ENCODE assay signal across 24 mouse cellular contexts in genomic region chr12:110797202-110797601, GRCm38 (mm10). TPM values are rescaled to one million over a fixed set of nuclear protein-coding genes. Genes with fewer than 3 reads are reported as not detected.
DNase-seq lines count a peak whose midpoint lies in the region; ATAC-seq and TF ChIP-seq lines count a peak whose summit lies in the region.
"Had no signal": no experiment of that assay in that cellular context is flagged by ENCODE, and none has a peak within 500 bp of the region (broad histone marks: within the 10 kb centered on the region; RNA-seq: fewer than 3 reads in every experiment).

No protein-coding gene starts in this region.

- H3ac ChIP-seq in myocyte (ENCODE audit: control insufficient read depth, insufficient read length), result no peak overlapping the region

- TF ChIP-seq POLR2A in myocyte (IDR thresholded peaks at IDR 0.05; ENCODE audit: insufficient read length, low read depth), result no peak

- no peaks in the 10 kb centered on the region for H3K9me3 ChIP-seq in heart, embryonic 12.5 days (replicated peaks)
- no peaks in the 10 kb centered on the region for H3K9me3 ChIP-seq in heart, embryonic 10.5 days
- H3K9me3 ChIP-seq in kidney, embryonic 15.5 days (replicated peaks), result no peaks in the 10 kb centered on the region
- H3K9me3 ChIP-seq: embryonic facial prominence, embryonic 13.5 days; forebrain, embryonic 10.5 days; forebrain, embryonic 15.5 days; limb, embryonic 10.5 days; limb, embryonic 15.5 days; liver, embryonic 13.5 days had no signal

- no peak overlapping the region for H3K4me3 ChIP-seq in heart, embryonic 12.5 days
- no peak overlapping the region for H3K4me3 ChIP-seq in heart, embryonic 10.5 days
- H3K4me3 ChIP-seq in kidney, embryonic 15.5 days (replicated peaks), result no peak overlapping the region
- no peak overlapping the region for H3K4me3 ChIP-seq in myocyte
- H3K4me3 ChIP-seq: embryonic facial prominence, embryonic 13.5 days; forebrain, embryonic 10.5 days; forebrain, embryonic 15.5 days; limb, embryonic 10.5 days; limb, embryonic 15.5 days; liver, embryonic 13.5 days had no signal

- whole genome bisulfite sequencing in heart, embryonic 12.5 days, result 90% methylated on average over 6 of the region's 6 CpGs
- WGBS in heart, embryonic 10.5 days, result 83% methylated on average over 6 of the region's 6 CpGs
- WGBS in kidney, embryonic 15.5 days, result 78% methylated on average over 6 of the region's 6 CpGs

- H3K4me1 ChIP-seq in heart, embryonic 12.5 days (replicated peaks), result peaks cover 50% of the 10 kb centered on the region
- H3K4me1 ChIP-seq in heart, embryonic 10.5 days, result peaks cover 32% of the 10 kb centered on the region
- H3K4me1 ChIP-seq in kidney, embryonic 15.5 days, result peaks cover 19% of the 10 kb centered on the region
- H3K4me1 ChIP-seq: forebrain, embryonic 15.5 days had no signal

- H3K79me2 ChIP-seq in myocyte (ENCODE audit: control insufficient read depth, insufficient read depth), result peaks cover 5% of the 10 kb centered on the region

- H3K36me3 ChIP-seq in heart, embryonic 12.5 days, result peaks cover 21% of the 10 kb centered on the region
- peaks cover 14% of the 10 kb centered on the region for H3K36me3 ChIP-seq in heart, embryonic 10.5 days
- peaks cover 13% of the 10 kb centered on the region for H3K36me3 ChIP-seq in kidney, embryonic 15.5 days
- no peaks in the 10 kb centered on the region for H3K36me3 ChIP-seq in myocyte (ENCODE audit: control insufficient read depth, insufficient read depth)
- H3K36me3 ChIP-seq: forebrain, embryonic 15.5 days had no signal

- H3K4me2 ChIP-seq in heart, embryonic 12.5 days, result no peak overlapping the region
- no peak overlapping the region for H3K4me2 ChIP-seq in kidney, embryonic 15.5 days
- H3K4me2 ChIP-seq in myocyte (ENCODE audit: low read depth), result peak overlapping the region; percentile 68
- H3K4me2 ChIP-seq: embryonic facial prominence, embryonic 13.5 days; forebrain, embryonic 15.5 days; heart, embryonic 11.5 days; limb, embryonic 15.5 days; liver, embryonic 13.5 days had no signal

- no peaks in the 10 kb centered on the region for H3K27me3 ChIP-seq in heart, embryonic 12.5 days (replicated peaks)
- H3K27me3 ChIP-seq in heart, embryonic 10.5 days (ENCODE audit: insufficient read depth, poor library complexity, severe bottlenecking), result no peaks in the 10 kb centered on the region
- no peaks in the 10 kb centered on the region for H3K27me3 ChIP-seq in kidney, embryonic 15.5 days
- H3K27me3 ChIP-seq in myocyte (ENCODE audit: control insufficient read depth, insufficient read depth, insufficient read length), result no peaks in the 10 kb centered on the region
- H3K27me3 ChIP-seq: embryonic facial prominence, embryonic 13.5 days; forebrain, embryonic 15.5 days; limb, embryonic 15.5 days; liver, embryonic 13.5 days had no signal

- no peak overlapping the region for H3K27ac ChIP-seq in heart, embryonic 12.5 days (ENCODE audit: poor library complexity, severe bottlenecking)
- H3K27ac ChIP-seq in heart, embryonic 10.5 days, result no peak overlapping the region
- peak overlapping the region; percentile 28; the same call in 1 of the 2 replicates for H3K27ac ChIP-seq in kidney, embryonic 15.5 days
- H3K27ac ChIP-seq: embryonic facial prominence, embryonic 13.5 days; forebrain, embryonic 10.5 days; forebrain, embryonic 15.5 days; limb, embryonic 10.5 days; limb, embryonic 15.5 days; liver, embryonic 13.5 days; stomach, postnatal 0 days had no signal

- DNase-seq in heart, embryonic 10.5 days (ENCODE audit: low spot score), result no peak
- DNase-seq in kidney, postnatal 25 days, result no peak
- peak; percentile 14 for DNase-seq in 3T3-L1 (ENCODE audit: low read depth, low spot score)
- DNase-seq: cerebellum, adult 8-10 months; cerebellum, postnatal 36 days; layer of hippocampus, postnatal 36 days; liver, embryonic 13.5 days; midbrain, embryonic 14.5 days; right cerebral cortex, adult 18-20 months; spleen, adult 18-20 months; thymus, adult 18-20 months; thymus, postnatal 25 days had no signal

- H3K9ac ChIP-seq in heart, embryonic 12.5 days, result peak overlapping the region; percentile 28; the same call in 1 of the 2 replicates
- H3K9ac ChIP-seq in kidney, embryonic 15.5 days, result no peak overlapping the region
- H3K9ac ChIP-seq: embryonic facial prominence, embryonic 13.5 days; forebrain, embryonic 15.5 days; limb, embryonic 15.5 days; liver, embryonic 13.5 days had no signal

- no peak for ATAC-seq in heart, embryonic 12.5 days (ENCODE audit: insufficient number of reproducible peaks, low FRiP score)
- no peak for ATAC-seq in kidney, embryonic 15.5 days (replicated peaks; ENCODE audit: low FRiP score)
- no peak for ATAC-seq in cerebellum, adult (ENCODE audit: insufficient number of reproducible peaks, low FRiP score, low TSS enrichment)
- ATAC-seq: forebrain, embryonic 15.5 days; hindbrain, embryonic 16.5 days had no signal

TF ChIP-seq in myocyte, 11 proteins besides CTCF, POLR2A, EP300 and RAD21:
- peak in 2 of 3 experiments; percentile 61 to 80 for TF ChIP-seq MYOD1 (IDR thresholded peaks at IDR 0.05; ENCODE audit: control insufficient read depth in 1 of 3, insufficient read length in 2 of 3, low read depth in 2 of 3)
- peak in 2 of 3 experiments; percentile 72 to 76 for TF ChIP-seq MYOG (IDR thresholded peaks at IDR 0.05; ENCODE audit: control insufficient read depth in 1 of 3, insufficient read depth in 1 of 3, insufficient read length in 2 of 3, low read depth in 2 of 3)
- TF ChIP-seq POLR2AphosphoS2 (IDR thresholded peaks at IDR 0.05; ENCODE audit: insufficient read length, low read depth), result no peak

RNA-seq across cellular contexts. Expression of gene Mok, which starts 43.5 kb away (rescaled TPM):
- 2.9 and 4.0 TPM in 2 replicates for polyA plus RNA-seq in heart, embryonic 12.5 days (2016; fragmentation: Nextera tagmentation; extraction: Ambion mirVana)
- 3.8 and 4.3 TPM in 2 replicates for polyA plus RNA-seq in heart, embryonic 10.5 days (2016; fragmentation: Nextera tagmentation; extraction: Ambion mirVana)
- 6.2 and 7.8 TPM in 2 replicates for polyA plus RNA-seq in kidney, embryonic 15.5 days (2015; fragmentation: Nextera tagmentation; extraction: Ambion mirVana)
- polyA plus RNA-seq in myocyte (2012; fragmentation: generic; extraction: Trizol), result 3.3 TPM

RNA-seq across cellular contexts. Expression of gene Zfp839, which starts 52.9 kb away (rescaled TPM):
- polyA plus RNA-seq in heart, embryonic 12.5 days (2016; fragmentation: Nextera tagmentation; extraction: Ambion mirVana), result 3.9 and 5.4 TPM in 2 replicates
- 4.6 and 6.1 TPM in 2 replicates for polyA plus RNA-seq in heart, embryonic 10.5 days (2016; fragmentation: Nextera tagmentation; extraction: Ambion mirVana)
- polyA plus RNA-seq in kidney, embryonic 15.5 days (2015; fragmentation: Nextera tagmentation; extraction: Ambion mirVana), result 6.1 and 6.4 TPM in 2 replicates
- polyA plus RNA-seq in myocyte (2012; fragmentation: generic; extraction: Trizol), result 3.1 TPM

RNA-seq across cellular contexts. Expression of gene Wdr20, which starts 59.5 kb away (rescaled TPM):
- 16.4 and 16.8 TPM in 2 replicates for polyA plus RNA-seq in heart, embryonic 12.5 days (2016; fragmentation: Nextera tagmentation; extraction: Ambion mirVana)
- polyA plus RNA-seq in heart, embryonic 10.5 days (2016; fragmentation: Nextera tagmentation; extraction: Ambion mirVana), result 15.4 and 21.6 TPM in 2 replicates
- polyA plus RNA-seq in kidney, embryonic 15.5 days (2015; fragmentation: Nextera tagmentation; extraction: Ambion mirVana), result 23.8 and 24.4 TPM in 2 replicates
- 13.9 TPM for polyA plus RNA-seq in myocyte (2012; fragmentation: generic; extraction: Trizol)
